Mouse (Mus musculus) adrenal gland, postnatal 10 days (tissue): ENCODE measurements around the gene Dctn3. TPM values are rescaled to one million over a fixed set of nuclear protein-coding genes. Genes with fewer than 3 reads are reported as not detected.
A peak's percentile ranks its signal among the peaks of the same experiment; 100 is the strongest.
"Not testable (repeated sequence)": the region's sequence is repeated elsewhere in the genome, so short reads cannot be mapped to it uniquely, and the experiment has no call there.

Source experiments
- DNase-seq: peaks from one replicate; pipeline ENCODE4 v3.0.0; 2021; ENCODE audit warnings: mixed read lengths
- total RNA-seq, 2 experiments: library from RNA; stranded (reverse); gene quantifications; 2 replicates each; pipeline ENCODE4 v1.2.3; 2021

Dctn3 gene
- total RNA-seq, 2 experiments from 2014 or later: 100 to 104 TPM

GRCm38 (mm10) chr4:41698421-41699016 is 24.5 kb downstream of the Dctn3 start:
- DNase-seq: peak; percentile 63

GRCm38 (mm10) chr4:41696930-41697841 is 25.8 kb downstream of the Dctn3 start, which contains the start of gene Cntfr:
Cntfr (minus strand) TSS chr4:41697089.
- peak; percentile 90 for DNase-seq

GRCm38 (mm10) chr4:41696452-41696851 is 26.5 kb downstream of the Dctn3 start:
- not testable (repeated sequence) for DNase-seq

GRCm38 (mm10) chr4:41695800-41696199 is 27.2 kb downstream of the Dctn3 start:
- not testable (repeated sequence) for DNase-seq

- DNase-seq: not testable (repeated sequence)
These were observed 29.5 kb downstream of the Dctn3 start for GRCm38 (mm10) chr4:41693511-41693910.

GRCm38 (mm10) chr4:41690014-41690413 is 33.0 kb downstream of the Dctn3 start:
- DNase-seq: not testable (repeated sequence)

GRCm38 (mm10) chr4:41688562-41688961 is 34.4 kb downstream of the Dctn3 start:
- not testable (repeated sequence) for DNase-seq

GRCm38 (mm10) chr4:41685882-41686492 is 37.0 kb downstream of the Dctn3 start:
- not testable (repeated sequence) for DNase-seq

GRCm38 (mm10) chr4:41684931-41685453 is 38.0 kb downstream of the Dctn3 start:
- not testable (repeated sequence) for DNase-seq

- not testable (repeated sequence) for DNase-seq
These were observed 38.6 kb downstream of the Dctn3 start for GRCm38 (mm10) chr4:41684131-41684930.

GRCm38 (mm10) chr4:41683303-41683702 is 39.7 kb downstream of the Dctn3 start:
- not testable (repeated sequence) for DNase-seq

GRCm38 (mm10) chr4:41682789-41683188 is 40.2 kb downstream of the Dctn3 start:
- no peak for DNase-seq

GRCm38 (mm10) chr4:41681947-41682346 is 41.0 kb downstream of the Dctn3 start:
- no peak for DNase-seq

GRCm38 (mm10) chr4:41681176-41681575 is 41.8 kb downstream of the Dctn3 start:
- no peak for DNase-seq

- no peak for DNase-seq
These were observed 43.7 kb downstream of the Dctn3 start for GRCm38 (mm10) chr4:41679291-41679690.

GRCm38 (mm10) chr4:41678863-41679262 is 44.1 kb downstream of the Dctn3 start:
- DNase-seq: no peak

- DNase-seq: peak; percentile 86
These were observed 45.9 kb downstream of the Dctn3 start for GRCm38 (mm10) chr4:41677006-41677629.

GRCm38 (mm10) chr4:41676248-41677005 is 46.5 kb downstream of the Dctn3 start:
- DNase-seq: peak; percentile 60

- DNase-seq: no peak
These were observed 49.8 kb downstream of the Dctn3 start for GRCm38 (mm10) chr4:41673186-41673585.

- DNase-seq: no peak
These were observed 50.4 kb downstream of the Dctn3 start for GRCm38 (mm10) chr4:41672522-41672963.
